Mouse (Mus musculus) intestine, embryonic 15.5 days (tissue): Measurements from ENCODE around the gene Gm20425. TPM values are rescaled to one million over a fixed set of nuclear protein-coding genes. Genes with fewer than 3 reads are reported as not detected.
A peak's percentile ranks its signal among the peaks of the same experiment; 100 is the strongest.

ENCODE experiments used
- ATAC-seq: fragments of 200-750 bp; cut with Nextera tagmentation; 2 replicates; pipeline ENCODE4 v1.8.0; 2017; ENCODE audit warnings: moderate TSS enrichment, moderate library complexity
- H3K27ac ChIP-seq: fragments of 300-500 bp; sonication (generic); 2 replicates; pipeline ENCODE4 v1.5.1; 2015; ENCODE audit warnings: mild to moderate bottlenecking, inconsistent platforms
- H3K27me3 ChIP-seq: fragments of 300-500 bp; sonication (generic); replicated peaks from 2 replicates; pipeline ENCODE4 v1.6.1; 2015; ENCODE audit warnings: inconsistent platforms
- H3K36me3 ChIP-seq: fragments of 300-500 bp; sonication (generic); 2 replicates; pipeline ENCODE4 v1.6.1; 2015; ENCODE audit warnings: inconsistent platforms
- H3K4me1 ChIP-seq: fragments of 300-500 bp; sonication (generic); replicated peaks from 2 replicates; pipeline ENCODE4 v1.6.1; 2015; ENCODE audit warnings: inconsistent platforms
- H3K4me2 ChIP-seq: fragments of 300-500 bp; sonication (generic); replicated peaks from 2 replicates; pipeline ENCODE4 v1.6.1; 2015; ENCODE audit warnings: mild to moderate bottlenecking, inconsistent platforms
- H3K4me3 ChIP-seq: fragments of 300-500 bp; sonication (generic); replicated peaks from 2 replicates; pipeline ENCODE4 v1.5.1; 2015; ENCODE audit warnings: inconsistent platforms
- H3K9ac ChIP-seq: fragments of 300-500 bp; sonication (generic); 2 replicates; pipeline ENCODE4 v1.6.1; 2015; ENCODE audit warnings: inconsistent platforms
- H3K9me3 ChIP-seq: fragments of 300-500 bp; sonication (generic); 2 replicates; pipeline ENCODE4 v1.6.1; 2016; ENCODE audit warnings: inconsistent platforms
- WGBS: fragments of 180-500 bp; shearing (Covaris S2); methylation state at CpG from one replicate; pipeline ENCODE4 v1.1.7; 2015; 5-methylcytosine and 5-hydroxymethylcytosine counted together
- polyA plus RNA-seq: library from polyadenylated mRNA; unstranded; fragments of >200 nt; fragmentation: Nextera tagmentation; extraction: Ambion mirVana; gene quantifications from 2 replicates; pipeline ENCODE4 v1.2.1, GENCODE M21; 2015

Gm20425 gene
- 0.21 and 8.8 TPM in 2 replicates for polyA plus RNA-seq

DNA sequence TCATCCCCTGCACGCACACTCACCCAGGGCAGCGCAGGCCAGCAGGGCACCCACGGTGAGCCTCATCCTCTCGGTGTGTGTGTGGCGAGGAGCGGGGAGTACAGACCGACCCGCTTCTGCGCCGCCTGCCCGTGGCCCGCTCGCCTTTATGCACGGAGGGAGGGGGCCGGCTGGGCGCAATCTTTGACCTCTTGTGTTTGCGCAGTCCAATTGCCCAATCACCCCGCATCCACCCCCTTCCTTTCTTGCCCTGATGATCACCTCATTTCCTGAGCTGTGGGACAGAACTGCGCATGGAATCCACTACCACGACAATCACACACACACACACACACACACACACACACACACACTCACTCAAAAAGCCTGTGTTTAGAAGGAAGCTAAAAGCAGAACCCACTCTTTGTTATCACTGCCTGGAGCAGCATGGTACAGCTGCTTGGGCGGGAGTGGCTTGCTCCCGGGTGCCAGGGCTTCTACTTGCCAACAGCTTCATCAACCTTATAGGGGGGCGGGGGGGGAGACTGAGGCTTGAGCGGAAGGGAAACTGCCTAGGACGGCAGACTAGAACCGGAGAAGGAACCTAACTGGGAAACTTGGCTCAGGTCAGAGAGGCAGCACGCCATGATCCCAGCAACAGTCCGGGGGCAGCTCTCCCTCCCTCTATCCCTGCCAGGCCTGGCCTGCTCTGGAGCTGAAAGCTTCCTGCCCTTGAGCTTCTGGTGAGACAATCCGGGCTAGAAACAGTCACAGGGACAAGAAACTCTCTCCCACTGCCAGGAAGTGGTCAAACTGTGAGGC, at the start of gene Gm20425, which contains the start of gene Trf:
Gene Gm20425, minus strand, starts transcription at position 157 of the 801 bp plus-strand sequence.
Gene Trf, minus strand, starts transcription at position 294 of the 801 bp plus-strand sequence.
- ATAC-seq = peak; percentile 83
- Histone ChIP-seq H3K4me3 (peak within 1 kb of the TSS; percentile 31), H3K9me3 (no peaks in the 10 kb centered on the region), H3K36me3 (no peaks in the 10 kb centered on the region), H3K4me2 (peak within 1 kb of the TSS; percentile 56), H3K9ac (peak within 1 kb of the TSS; percentile 6; the same call in 1 of the 2 replicates), H3K27me3 (no peaks in the 10 kb centered on the region), H3K4me1 (0 out of 2 replicates have a peak, but pooled peaks cover 7% of the 10 kb centered on the region), H3K27ac (peak within 1 kb of the TSS; percentile 15)
- 45% methylated on average over 27 of the region's 29 CpGs for WGBS

DNA sequence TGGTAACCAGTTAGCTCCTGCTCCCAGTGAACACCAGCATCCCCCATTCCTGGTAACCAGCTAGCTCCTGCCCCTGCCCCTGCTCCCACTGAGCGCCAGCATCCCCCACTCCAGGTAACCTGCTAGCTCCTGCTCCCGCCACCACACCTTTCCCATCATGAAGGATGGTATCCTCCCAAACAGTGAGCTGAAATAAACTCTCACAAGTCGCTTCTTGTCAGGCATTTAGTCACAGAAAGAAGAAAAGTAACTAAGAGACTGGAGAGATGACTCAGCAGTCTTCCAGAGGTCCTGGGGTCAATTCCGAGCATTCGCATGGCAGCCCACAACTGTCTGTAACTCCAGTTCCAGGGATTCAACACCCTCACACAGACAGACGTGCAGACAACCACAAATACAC, 46.8 kb upstream of the Gm20425 start:
- no peak overlapping the region for H3K27ac ChIP-seq
- no peak for ATAC-seq
- H3K9ac ChIP-seq = no peak overlapping the region
- H3K36me3 ChIP-seq = no peaks in the 10 kb centered on the region
- no peaks in the 10 kb centered on the region for H3K9me3 ChIP-seq
- no peak overlapping the region for H3K4me2 ChIP-seq
- H3K27me3 ChIP-seq = no peaks in the 10 kb centered on the region
- no peak overlapping the region for H3K4me3 ChIP-seq
- WGBS = 81% methylated on average over 6 of the region's 6 CpGs
- H3K4me1 ChIP-seq = 0 out of 2 replicates have a peak, but pooled peaks cover 3% of the 10 kb centered on the region

DNA sequence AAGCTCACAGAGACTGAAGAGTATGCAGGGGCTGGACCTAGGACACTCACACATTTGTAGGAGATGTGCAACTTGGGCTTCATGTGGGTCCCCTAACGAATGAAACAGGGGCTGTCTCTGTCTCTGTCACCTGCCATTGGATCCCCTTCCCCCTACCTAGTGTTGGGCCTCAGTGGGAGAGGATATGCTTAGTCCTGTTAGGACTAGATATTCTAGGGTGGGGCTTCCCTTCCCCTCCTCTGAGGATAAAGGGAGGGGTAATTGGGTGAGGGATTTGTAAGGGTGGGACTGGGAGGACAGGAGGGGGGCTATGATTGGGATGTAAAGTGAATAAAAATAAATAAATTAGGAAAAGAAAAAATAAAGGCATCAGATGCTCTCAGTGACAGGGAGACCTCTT, 45.6 kb upstream of the Gm20425 start:
- H3K9me3 ChIP-seq = no peaks in the 10 kb centered on the region

DNA sequence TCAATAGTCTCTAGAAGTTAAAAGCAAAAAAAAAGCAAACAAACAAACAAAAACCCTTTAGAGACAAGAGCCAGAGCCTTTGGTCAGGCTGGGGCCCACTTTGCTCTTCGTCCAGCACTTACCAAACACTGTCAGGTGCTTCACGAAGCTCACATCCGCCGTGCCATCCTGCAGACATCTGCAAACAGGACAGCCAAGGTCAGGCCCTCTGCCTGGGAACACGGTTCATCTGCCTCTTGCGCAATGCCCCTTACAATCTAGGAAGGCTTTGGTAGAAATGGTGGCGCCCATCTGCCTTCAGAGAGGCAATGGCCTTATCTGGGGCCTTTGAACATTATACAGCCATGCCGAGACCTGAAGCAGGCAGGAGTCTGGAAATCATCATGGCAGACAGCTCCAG, 44.7 kb upstream of the Gm20425 start:
- H3K27ac ChIP-seq = no peak overlapping the region
- no peak overlapping the region for H3K4me2 ChIP-seq
- no peak overlapping the region for H3K9ac ChIP-seq
- H3K4me3 ChIP-seq = no peak overlapping the region
- ATAC-seq = no peak
- H3K27me3 ChIP-seq = no peaks in the 10 kb centered on the region
- WGBS = 61% methylated on average over 8 of the region's 8 CpGs
- H3K9me3 ChIP-seq = no peaks in the 10 kb centered on the region
- H3K4me1 ChIP-seq = 0 out of 2 replicates have a peak, but pooled peaks cover 3% of the 10 kb centered on the region
- H3K36me3 ChIP-seq = no peaks in the 10 kb centered on the region

More for the DNA sequence above, 45.6 kb upstream of the Gm20425 start:
- Histone ChIP-seq H3K27me3 (no peaks in the 10 kb centered on the region), H3K4me1 (0 out of 2 replicates have a peak, but pooled peaks cover 3% of the 10 kb centered on the region), H3K36me3 (no peaks in the 10 kb centered on the region), H3K9ac (no peak overlapping the region), H3K4me3 (no peak overlapping the region), H3K4me2 (no peak overlapping the region), H3K27ac (no peak overlapping the region)
- no peak for ATAC-seq
- 64% methylated on average over 1 of the region's 1 CpGs for WGBS

DNA sequence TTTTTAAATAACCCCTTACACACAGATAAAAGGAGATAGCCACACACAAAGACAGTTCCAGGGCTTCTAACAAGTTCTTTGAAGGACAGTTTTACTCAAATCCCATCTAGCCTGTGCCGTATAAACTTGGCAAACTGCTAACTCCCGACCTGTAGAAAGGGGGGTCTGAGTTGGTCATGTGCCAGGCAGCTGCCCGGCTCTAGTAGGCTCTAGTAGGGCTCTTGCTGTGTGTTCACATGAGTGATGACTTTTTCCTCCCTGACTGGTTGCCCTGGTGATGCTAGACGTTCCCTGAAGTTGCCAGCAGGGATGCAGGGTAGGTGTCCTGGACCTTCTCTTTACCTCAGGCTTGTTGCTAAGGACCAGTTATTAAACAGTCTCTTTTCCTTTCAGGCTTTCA, 41.0 kb upstream of the Gm20425 start:
- Histone ChIP-seq H3K4me1 (0 out of 2 replicates have a peak, but pooled peaks cover 3% of the 10 kb centered on the region), H3K27ac (no peak overlapping the region), H3K9me3 (no peaks in the 10 kb centered on the region), H3K36me3 (no peaks in the 10 kb centered on the region), H3K9ac (no peak overlapping the region), H3K4me2 (no peak overlapping the region), H3K27me3 (no peaks in the 10 kb centered on the region), H3K4me3 (no peak overlapping the region)
- 12% methylated on average over 4 of the region's 4 CpGs for WGBS
- no peak for ATAC-seq

DNA sequence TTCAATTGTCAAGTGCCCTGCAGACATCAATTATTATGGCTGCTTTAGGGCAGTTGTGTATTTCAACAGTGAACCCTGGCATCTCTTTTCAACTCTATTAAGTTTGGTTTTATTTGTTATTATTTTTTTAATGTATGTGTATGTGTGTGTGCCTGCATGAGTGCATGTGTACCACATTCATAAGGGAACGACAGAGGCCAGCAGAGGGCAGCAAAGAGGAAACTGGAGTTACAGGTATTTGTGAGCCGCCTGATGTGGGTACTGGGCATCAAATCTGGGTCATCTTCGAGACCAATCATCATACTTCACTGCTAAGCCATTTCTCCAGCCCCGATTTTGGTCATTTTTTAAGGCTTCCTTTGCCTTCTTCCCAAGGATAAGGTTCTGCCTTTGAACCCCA, 35.7 kb upstream of the Gm20425 start:
- Histone ChIP-seq H3K4me1 (no peaks in the 10 kb centered on the region), H3K27me3 (no peaks in the 10 kb centered on the region), H3K9ac (no peak overlapping the region), H3K4me2 (no peak overlapping the region), H3K4me3 (no peak overlapping the region), H3K27ac (no peak overlapping the region), H3K9me3 (no peaks in the 10 kb centered on the region), H3K36me3 (no peaks in the 10 kb centered on the region)
- WGBS = 91% methylated on average over 4 of the region's 4 CpGs
- ATAC-seq = no peak

DNA sequence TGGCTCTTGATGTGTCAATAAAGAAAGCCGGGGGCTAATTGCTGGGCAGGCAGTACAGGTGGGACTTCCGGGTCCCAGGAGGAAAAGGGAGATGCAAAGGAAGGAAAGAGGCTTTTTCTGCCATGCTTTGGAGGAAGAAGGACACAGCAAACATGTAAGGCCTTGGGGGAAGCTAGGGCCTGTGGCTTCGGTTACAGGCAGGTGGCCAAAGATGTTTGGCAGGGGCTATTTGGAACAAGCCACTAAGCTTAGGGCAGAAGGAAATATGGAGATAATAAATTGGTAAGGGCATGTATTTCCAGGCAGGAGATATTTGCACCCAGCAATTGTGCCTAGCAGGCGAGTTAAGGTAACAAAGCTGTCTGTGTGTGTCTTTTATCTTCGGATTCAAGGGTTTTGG, 22.8 kb upstream of the Gm20425 start:
- no peak for ATAC-seq
- 80% methylated on average over 5 of the region's 5 CpGs for WGBS

DNA sequence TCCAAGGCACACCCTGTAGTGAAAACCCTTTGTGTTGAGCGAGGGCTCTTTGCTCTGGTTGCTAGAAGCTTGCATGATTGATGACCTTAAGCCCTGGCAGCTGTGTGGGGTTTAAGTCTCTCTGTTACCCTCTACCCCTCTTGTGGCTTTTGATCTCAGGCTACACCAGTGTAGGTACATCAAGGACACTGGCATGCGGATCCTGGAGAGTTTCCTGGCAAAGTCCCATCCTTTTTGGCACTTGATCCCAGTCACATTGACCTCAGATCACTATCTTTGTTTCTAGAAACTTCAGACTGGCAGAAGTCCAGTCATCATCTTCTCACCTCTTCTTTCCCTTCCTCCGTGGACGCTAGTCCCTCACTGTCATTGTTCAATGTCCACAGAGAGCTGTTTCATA, 18.5 kb upstream of the Gm20425 start:
- Histone ChIP-seq H3K4me3 (no peak overlapping the region), H3K27me3 (no peaks in the 10 kb centered on the region), H3K4me2 (no peak overlapping the region), H3K4me1 (no peaks in the 10 kb centered on the region), H3K9ac (no peak overlapping the region), H3K36me3 (no peaks in the 10 kb centered on the region), H3K27ac (no peak overlapping the region), H3K9me3 (no peaks in the 10 kb centered on the region)
- 56% methylated on average over 4 of the region's 4 CpGs for WGBS
- ATAC-seq = no peak

More for the DNA sequence above, 22.8 kb upstream of the Gm20425 start:
- Histone ChIP-seq H3K4me3 (no peak overlapping the region), H3K4me1 (no peaks in the 10 kb centered on the region), H3K9ac (no peak overlapping the region), H3K27ac (no peak overlapping the region), H3K9me3 (no peaks in the 10 kb centered on the region), H3K27me3 (no peaks in the 10 kb centered on the region), H3K36me3 (no peaks in the 10 kb centered on the region), H3K4me2 (no peak overlapping the region)

DNA sequence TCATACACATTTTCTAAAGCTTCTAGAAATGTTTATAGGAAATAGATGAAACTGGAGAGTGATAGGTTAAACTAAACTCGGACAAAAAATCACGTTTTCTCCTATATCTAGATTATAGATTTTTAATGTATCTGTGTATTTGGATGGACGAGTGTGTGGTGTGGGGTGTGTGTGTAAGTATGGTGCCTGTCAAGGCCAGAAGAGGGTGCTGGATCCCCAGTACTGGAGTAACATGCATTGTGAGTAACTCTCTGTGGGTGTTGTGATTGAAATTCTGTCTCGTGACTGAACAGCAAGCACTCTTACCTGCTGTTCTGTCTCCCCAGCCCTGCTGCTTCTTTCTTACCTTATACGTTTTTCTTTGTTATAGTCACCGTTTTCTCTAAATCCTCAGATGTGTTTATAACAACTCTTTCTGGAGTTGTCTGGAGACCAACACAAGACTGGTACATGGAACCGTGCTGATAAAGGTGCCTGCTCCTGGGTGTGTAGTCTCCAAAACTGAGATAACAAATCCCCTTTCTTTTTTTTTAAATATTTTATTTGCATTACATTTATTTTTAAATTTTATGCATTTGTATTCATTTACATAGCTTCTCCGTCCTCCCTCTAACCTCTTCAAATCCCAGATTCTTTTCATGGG, 16.5 kb upstream of the Gm20425 start:
- no peaks in the 10 kb centered on the region for H3K27me3 ChIP-seq
- H3K4me3 ChIP-seq = no peak overlapping the region
- H3K27ac ChIP-seq = no peak overlapping the region
- H3K4me1 ChIP-seq = no peaks in the 10 kb centered on the region
- H3K9me3 ChIP-seq = no peaks in the 10 kb centered on the region
- WGBS = 84% methylated on average over 8 of the region's 8 CpGs
- H3K36me3 ChIP-seq = no peaks in the 10 kb centered on the region
- no peak overlapping the region for H3K4me2 ChIP-seq
- ATAC-seq = no peak
- no peak overlapping the region for H3K9ac ChIP-seq

DNA sequence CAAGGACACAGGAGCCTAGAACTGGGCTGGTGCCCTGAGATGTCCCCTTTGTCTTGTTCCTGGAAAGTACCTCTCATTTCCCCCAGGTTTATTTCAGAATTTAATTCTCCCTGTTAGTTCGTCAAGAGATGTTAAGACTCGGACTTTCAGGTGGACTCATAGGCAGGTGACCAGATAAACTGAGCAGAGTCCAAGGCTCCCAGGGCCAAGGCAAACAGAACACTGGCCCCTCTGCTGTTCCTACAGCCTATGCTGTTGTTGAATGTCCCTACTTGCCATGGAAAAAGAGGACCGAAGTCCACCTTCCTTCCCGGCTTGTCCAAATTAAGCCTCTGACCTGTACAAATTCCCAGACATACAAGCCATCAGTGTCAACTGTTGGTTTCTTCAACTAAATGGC, 13.5 kb upstream of the Gm20425 start:
- no peaks in the 10 kb centered on the region for H3K4me1 ChIP-seq
- WGBS = 69% methylated on average over 4 of the region's 4 CpGs
- no peaks in the 10 kb centered on the region for H3K27me3 ChIP-seq
- no peak for ATAC-seq
- H3K9me3 ChIP-seq = no peaks in the 10 kb centered on the region
- no peaks in the 10 kb centered on the region for H3K36me3 ChIP-seq
- H3K9ac ChIP-seq = no peak overlapping the region
- H3K27ac ChIP-seq = no peak overlapping the region
- no peak overlapping the region for H3K4me3 ChIP-seq
- H3K4me2 ChIP-seq = no peak overlapping the region

DNA sequence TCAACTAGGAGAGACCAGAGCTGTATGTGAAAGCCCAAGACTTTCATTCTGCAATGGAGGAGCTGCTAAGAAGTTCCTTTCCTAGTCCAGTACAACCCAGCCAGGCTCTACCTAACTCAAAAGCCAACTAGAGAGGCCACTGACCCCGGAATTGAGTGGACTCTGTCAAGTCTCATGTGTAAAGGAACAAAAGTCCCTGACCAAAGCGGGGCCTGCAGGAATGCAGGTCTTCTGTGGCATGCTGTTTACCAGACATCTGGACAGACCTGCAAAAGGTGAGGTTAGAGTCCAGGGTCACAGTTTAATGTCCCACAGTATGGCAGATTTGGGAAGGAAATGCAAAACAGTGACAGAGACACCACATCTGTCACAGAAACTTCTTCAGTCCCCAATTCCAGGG, 11.1 kb upstream of the Gm20425 start:
- no peak for ATAC-seq
- Histone ChIP-seq H3K4me2 (no peak overlapping the region), H3K27ac (no peak overlapping the region), H3K36me3 (no peaks in the 10 kb centered on the region), H3K9me3 (no peaks in the 10 kb centered on the region), H3K9ac (no peak overlapping the region), H3K4me3 (no peak overlapping the region), H3K27me3 (no peaks in the 10 kb centered on the region), H3K4me1 (no peaks in the 10 kb centered on the region)
- WGBS = 68% methylated on average over 2 of the region's 2 CpGs

DNA sequence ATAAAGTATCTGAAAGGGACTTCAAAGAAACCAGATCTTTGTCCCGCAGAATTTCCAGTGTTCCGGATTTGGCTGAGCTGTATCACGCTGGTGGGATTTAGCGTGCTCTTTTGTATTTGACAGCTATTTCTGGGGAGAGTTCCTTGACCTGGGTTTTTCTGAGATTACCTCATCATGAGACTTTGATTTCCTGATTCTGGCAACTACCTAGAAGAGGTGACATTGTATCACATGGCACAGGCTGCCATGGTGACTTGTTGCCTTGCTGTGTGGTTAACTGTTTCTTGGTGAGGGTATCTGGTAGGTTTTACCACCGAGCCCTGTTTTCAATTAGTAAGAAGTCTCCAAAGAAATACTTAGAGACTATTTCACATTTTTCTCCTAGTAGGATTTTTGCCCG, 9.4 kb upstream of the Gm20425 start:
- no peak overlapping the region for H3K27ac ChIP-seq
- H3K4me3 ChIP-seq = no peak overlapping the region
- no peak overlapping the region for H3K4me2 ChIP-seq
- H3K4me1 ChIP-seq = 0 out of 2 replicates have a peak, but pooled peaks cover 3% of the 10 kb centered on the region
- H3K27me3 ChIP-seq = no peaks in the 10 kb centered on the region
- H3K9ac ChIP-seq = no peak overlapping the region
- WGBS = 92% methylated on average over 6 of the region's 6 CpGs
- H3K36me3 ChIP-seq = no peaks in the 10 kb centered on the region
- ATAC-seq = no peak
- no peaks in the 10 kb centered on the region for H3K9me3 ChIP-seq
